Mouse (Mus musculus): Measurements from ENCODE around the gene Slc2a3.

GRCm38 (mm10) chr6:122706337-122706840 is 95.1 kb downstream of the Slc2a3 start:
- TF ChIP-seq CTCF (IDR thresholded peaks at IDR 0.05; ENCODE audit: low read depth, low read length) (no peak), TAL1 (conservative IDR thresholded peaks at IDR 0.05; ENCODE audit: low read depth, low read length) (no peak), GATA1 (IDR thresholded peaks at IDR 0.05; ENCODE audit: borderline replicate concordance, low read length) (no peak)

All from G1E (cell line).